Mouse (Mus musculus) layer of hippocampus, adult 9-10 months (tissue): Measurements from ENCODE around the gene Trf.
A peak's percentile ranks its signal among the peaks of the same experiment; 100 is the strongest.
"Not testable (repeated sequence)": the region's sequence is repeated elsewhere in the genome, so short reads cannot be mapped to it uniquely, and the experiment has no call there.

Experiments
- DNase-seq: peaks from one replicate; pipeline ENCODE4 v3.0.0; 2022; ENCODE audit warnings: low spot score

The Trf gene

DNA sequence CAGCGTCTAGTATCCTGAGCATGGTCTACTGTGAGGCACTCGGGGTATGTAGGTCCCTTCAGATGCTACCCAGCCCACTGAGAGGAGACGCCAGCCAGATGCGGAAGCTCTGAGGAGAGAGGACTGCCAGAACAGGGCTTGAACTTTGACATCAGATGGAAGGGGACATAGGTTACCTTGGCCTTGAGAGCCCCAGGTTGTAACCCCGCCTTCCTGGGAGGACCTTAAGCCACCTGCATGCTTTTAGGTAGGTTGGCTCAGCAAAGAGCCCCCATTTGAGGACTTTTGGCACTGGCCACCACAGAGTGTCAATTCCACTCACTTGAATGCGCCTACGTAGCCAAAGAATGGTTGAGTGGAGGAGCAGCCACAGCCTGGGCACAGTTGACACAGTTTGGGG lies 5.5 kb downstream of the Trf start:
- no peak for DNase-seq

DNA sequence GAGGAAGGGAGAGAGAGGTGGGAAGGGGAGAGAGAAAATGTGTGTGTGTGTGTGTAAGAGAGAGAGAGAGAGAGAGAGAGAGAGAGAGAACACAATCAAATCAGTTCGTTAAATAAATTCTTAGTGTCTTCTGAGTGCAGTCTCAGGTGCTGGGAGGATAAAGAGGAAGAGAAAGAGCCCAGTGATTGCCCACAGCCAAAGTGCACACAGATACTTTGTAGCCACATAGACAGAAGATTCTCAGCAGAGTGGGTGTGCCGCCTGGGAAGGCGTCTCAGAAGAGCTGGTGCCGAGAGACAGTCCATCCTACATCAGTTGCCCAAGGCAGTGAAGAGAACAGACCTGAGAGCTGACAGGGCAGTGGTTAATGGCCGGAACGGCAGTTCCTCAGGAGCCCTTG lies 16.0 kb downstream of the Trf start:
- no peak for DNase-seq

DNA sequence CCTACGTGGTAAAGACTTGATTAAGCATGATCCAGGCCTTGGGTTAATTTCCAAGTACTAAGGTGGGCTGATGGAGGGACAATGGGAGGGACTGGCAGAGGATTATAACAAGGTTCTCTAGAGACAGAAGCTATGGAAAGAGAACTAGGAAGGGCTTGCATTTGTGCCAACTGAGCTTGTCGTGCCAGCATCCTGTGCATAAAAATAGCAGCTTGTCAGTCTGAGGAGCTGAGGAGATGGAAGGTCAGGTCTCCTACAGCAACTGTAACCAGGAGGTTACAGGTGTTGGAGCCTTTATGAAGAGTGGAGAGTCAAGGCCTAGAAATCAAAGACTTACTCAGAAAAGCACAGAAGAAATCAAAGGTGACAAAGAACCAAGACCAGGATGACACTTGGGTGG lies 16.6 kb downstream of the Trf start:
- DNase-seq = no peak

DNA sequence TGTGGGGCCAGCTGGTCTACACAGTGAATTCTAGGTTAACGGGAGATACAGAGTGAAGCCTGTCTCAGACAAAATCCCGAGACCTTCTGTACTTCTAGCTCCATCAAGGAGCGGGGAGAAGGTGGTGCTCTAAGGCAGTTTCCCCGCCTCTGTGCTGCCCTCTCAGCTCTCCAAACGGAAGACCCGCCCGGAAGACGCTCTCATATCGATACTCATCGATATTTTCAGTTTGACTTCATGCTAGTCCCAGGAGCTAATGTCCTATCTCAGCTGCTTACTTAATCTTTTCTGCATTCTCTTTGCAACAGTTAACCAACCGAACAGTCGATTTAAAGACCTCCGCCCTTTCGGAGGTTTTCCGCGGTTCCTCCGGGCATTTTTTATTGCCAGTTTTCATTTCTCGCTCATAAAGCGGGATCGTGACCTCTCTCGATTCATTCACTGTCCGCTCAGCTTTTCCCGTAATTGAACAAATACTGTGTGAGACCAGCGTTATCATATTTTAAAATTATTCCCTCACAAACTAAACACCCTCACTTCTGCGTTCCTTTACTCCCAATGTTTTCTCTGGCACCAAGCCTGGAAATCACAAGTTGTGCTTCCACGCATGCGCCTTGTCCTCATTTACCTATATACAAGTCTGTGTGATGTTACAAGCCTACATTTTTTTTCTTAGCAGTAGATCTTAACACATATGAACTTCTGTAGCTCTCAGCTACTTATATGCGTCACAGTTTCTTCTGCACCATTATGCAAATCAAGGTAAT lies 17.4 kb downstream of the Trf start:
- DNase-seq = no peak

DNA sequence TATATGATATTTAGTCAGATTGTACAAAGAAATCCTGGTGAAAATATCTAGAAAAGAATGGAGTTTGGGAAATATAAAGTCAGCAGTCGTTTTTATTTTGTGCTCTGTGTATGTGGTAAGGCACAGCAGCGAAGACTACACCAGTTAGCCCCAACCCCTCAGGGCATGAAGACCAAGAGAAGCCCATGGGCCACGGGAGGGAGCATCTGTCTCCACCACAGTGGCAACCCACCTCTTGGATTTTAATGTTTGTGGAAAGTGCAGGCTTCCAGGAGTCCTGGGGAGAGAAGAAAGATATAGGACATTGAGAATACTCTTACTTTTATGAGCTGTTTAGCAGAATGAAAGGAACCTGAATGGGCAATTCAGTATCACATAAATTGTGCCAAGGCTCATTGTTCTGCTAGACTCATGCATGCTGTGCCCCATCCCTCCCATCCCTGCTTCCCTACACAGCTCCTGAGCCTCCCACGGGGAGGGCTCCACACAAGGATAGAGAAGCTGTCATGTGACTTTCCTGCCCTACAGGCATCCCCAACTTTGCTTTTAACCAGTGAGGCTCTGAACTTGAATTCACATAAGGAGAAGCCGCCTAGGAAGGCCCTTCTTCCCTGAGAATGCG lies 21.3 kb downstream of the Trf start:
- no peak for DNase-seq

DNA sequence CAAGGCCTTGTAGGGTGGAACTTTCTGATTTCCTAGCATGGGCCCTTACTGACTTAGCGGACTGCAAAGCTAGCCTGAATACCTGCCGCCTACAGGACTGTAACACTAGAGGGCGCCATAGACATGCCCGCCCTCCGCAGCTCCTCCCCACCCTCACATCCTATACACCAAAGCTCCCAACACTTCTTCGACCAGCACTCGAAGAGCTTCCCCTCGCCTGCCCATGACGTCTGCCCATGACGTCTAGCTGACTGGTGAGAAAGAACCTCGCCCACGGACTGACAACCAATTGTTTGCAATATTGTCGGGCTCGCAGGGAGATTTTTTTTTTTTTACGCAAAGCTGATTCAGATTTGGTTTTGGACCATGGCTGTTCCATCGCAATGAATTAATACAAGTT lies 22.4 kb downstream of the Trf start:
- DNase-seq = peak; percentile 33

DNA sequence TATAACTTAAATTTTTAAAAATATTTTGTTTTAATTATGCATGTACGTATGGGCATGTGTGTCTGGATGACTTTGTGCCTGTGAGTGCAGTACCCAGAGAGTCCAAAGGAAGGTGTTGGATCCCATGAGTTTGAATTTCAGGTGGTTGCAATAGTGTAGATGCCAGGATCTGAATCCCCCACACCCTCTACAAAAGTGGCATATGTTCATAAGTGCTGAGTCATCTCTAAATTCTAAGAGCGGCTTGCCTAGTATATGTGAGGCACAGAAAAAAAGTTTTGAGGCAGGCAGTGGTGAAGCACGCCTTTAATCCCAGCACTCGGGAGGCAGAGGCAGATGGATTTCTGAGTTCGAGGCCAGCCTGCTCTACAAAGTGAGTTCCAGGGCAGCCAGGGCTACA lies 24.5 kb downstream of the Trf start:
- no peak for DNase-seq

DNA sequence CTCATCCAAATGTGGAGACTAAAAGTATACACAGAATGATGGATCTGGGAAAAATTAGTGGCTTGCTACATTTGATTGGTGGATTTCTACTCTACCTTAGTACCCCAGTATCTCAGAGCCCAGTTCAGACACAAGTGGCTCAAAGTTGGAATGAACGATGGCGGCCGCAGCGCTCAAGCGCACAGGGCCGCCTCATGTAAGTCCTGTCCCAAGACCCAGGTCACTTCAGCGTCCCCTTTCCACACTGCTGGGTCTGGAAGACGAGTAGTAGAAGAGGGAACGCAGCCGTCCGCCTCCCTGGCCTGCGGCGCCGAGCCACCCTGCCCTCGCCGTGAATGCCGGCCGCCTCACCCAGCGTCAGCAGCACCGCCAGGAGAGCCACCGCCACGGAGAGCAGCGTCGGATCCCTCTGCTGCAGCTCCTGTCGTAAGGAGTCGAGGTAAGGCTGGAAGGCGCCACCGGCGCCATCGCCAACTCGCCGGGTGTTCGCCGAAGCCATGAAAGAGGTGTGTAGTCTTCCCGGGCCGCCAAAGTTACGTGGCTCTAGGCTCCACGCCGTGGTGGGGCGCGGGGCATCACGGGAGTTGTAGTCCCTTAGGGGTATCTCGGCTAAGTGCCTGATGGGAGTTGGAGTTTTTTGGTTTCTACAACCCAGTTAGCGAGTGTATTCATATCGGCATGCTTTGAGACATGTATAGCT lies 28.5 kb downstream of the Trf start, which contains the start of gene Srprb:
TSS of gene Srprb (minus strand) at position 577 of the 700 bp plus-strand sequence.
- DNase-seq = peak; percentile 79

DNA sequence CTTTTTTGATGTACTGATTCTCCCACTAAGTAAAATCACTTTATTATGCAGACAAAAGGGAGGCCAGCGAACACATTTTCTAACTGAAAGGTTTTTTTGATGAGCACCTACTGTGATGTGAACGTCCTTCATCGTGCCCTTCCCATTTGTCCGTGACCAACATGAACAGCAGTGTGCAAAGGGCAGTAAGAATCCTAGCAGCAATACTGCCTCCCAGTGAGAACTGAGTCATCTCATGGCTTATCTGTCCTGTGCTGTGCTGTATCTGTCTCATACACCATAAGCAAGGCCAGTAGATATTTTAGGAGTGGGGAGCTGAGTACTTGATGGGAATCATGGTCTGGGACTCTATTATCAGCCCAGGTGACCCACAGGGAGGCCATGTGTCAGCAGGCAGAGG lies 41.8 kb downstream of the Trf start:
- no peak for DNase-seq

DNA sequence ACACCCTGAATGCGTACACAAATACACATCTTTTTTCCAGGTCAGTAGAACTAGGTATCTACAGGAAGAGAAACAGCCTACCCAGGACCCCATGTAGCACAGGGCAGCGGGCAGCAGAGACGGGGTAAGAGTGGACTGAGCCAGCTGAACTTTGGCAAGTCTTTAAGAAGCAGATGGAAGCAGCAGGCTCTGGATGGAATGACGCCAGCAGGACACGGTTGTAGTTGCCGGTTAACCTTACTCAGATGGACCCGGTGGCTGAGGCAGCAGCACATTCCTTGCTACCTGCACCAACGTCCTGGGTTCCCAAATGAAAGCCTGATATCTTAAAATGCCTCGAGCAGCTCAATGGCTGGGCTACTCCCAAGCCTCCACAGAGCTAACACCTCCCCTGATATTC lies 43.5 kb downstream of the Trf start:
- no peak for DNase-seq

DNA sequence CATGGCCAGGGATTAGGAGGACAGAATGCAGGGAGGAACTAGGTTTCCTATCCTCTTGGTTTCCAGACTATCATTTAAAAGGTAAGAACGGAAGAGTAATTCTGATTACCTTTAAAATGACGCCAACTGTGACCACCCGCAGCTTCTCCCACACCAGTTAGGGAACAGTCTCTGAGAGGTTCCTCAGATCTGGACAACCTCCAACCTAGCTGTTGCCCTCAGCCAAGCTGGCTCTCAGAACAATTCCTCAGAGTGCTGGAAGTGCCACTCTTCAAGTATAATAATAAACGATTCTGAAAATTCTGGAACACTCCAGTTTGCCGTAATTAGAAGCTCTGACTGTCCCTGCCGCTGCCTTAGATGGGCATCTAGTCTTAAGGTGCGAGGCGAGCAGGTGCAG lies 44.3 kb downstream of the Trf start:
- DNase-seq = no peak

DNA sequence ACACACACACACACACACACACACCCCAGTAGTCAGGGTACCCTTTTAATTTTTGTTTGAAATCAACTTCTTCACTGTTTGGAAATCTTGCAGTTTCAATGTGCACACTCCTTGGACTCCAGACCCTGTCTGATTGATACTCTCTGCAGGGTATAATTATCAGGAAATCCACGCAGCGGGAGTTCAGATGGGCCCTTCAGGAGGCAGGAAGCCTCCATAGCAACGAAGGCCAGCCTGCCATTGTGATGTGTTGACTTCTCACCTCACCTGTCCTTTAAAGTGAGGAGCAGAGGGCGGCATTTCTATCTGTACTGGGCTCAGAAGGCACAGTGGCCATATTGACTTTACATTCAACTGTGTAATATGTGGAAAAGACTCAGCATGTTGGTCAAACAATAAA lies 45.4 kb downstream of the Trf start:
- no peak for DNase-seq

DNA sequence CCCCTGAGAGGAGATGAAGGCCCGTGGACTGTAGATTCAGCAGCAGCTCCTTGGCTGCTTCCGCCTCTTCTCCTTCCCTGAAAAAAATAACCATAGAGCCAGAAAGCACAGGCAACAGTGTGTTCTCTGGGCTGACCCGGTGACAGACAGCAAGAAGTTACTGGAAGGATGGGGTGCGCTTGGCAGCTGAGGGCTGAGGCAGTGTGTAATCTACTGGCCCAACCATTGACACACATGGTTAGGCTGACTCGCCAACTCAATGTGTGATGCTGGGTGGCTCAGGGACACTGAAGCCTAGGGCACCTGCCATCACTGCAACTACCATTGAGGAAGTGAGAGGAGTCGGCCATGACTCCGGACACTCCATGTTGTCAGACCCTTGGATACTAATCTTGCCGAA lies 48.4 kb downstream of the Trf start:
- DNase-seq = no peak

DNA sequence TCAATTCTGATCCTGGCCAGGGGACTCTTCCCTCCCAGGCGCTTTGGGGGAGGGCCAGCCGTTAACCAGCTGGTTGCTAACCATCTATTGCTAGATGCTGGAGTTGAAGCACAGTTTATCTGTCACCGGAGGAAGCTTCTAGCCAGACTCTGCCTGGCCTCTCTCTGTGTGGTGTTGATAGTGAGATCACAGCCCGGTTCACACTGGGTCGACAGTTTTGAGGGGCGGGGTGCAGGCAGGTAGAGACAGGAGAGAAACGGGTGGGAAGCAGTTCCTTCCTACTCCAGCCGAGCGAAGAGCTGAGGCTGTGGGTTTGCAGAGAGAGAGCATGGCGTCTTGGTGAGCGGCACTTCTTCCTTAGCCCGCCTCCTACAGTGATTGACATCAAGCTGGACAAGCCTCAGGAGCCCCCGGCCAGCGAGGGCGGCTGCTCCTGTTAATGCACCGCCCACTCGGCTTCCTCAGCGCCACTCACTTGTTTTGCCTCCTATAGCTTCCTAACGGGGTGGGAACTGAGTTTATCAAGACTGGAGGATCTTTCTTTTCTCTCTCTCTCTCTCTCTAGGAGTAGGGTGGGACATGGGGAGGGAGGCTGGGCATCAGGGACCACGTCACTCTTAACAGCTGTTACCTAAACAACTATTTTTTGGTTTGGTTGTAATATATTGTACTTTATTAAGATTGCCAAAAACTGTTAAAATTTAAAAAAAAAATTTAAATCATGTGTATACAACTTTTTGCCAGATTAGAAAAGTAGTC lies 49.3 kb downstream of the Trf start:
- DNase-seq = no peak

DNA sequence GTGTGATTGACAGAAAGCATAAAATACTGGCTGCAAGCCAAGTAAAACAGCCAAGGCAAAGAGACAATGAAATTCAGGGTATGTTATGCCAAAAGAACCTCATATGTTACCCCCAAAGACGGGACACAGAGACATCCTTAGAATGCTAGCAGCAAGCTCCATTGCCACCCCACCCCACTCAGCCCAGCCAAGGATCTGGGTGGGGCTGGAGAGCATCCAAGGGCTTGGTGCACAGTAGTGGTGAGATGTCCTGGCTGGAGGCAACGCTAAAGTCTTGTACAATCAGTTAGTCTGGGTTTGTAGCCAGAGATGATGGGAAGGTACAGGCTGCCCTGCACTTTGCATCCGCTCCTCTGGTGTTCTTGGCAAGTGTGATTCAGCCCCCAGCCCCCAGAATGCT lies 49.9 kb downstream of the Trf start:
- DNase-seq = no peak

DNA sequence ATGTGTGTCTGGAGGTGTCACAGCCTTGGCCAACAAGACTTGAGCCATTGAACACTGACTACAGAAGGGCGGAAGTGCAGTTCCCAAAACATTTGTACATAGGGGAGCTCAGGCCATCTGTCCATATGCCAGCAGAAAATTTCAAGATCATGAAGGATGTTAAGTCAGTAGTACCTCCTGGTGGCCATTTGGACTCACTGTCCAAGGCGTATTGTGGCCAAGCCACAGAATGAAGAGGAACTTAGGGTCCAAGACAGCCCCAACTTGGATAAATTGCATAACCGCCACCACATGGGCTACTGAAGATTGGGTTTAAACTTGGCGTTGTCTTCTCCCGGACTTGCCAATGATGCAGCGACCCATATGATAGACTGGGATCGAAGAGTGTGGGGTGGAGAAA lies 54.6 kb downstream of the Trf start:
- DNase-seq = no peak

DNA sequence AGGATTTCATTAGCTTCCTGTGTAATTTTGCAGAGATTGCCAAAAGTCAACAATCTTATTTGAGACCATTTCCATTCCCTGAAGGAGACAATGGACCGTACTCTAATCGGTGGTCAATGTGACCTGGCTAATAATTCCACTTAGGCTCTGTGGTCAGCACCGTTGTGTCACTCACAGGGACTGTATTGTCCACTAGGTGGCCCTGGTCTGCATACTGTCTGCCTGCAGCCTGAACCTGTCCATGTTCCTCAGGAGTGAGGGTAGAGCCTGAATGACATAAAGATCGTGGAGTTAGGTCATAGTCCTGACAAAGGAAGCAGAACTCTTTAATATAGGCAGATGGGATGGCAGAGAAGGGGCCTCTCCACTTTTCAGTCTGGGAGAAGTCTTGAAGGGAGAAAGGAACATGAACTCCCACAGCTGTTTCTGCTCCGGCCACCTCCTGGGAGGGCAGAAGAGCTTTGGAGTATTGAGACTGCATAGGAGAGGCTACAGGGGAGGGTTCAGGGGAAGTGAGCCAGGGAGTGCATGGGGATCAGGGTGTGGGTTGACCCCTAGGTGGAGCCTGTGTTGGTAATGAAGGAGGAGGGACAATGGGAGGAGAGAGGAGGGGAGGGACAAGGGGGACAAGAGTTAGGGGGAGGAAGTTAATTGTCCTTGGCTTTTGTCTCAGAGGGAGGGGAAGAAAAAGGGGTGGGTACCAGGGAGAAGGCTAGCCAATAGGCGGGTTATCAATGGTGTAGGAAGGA lies 55.3 kb downstream of the Trf start:
- no peak for DNase-seq

DNA sequence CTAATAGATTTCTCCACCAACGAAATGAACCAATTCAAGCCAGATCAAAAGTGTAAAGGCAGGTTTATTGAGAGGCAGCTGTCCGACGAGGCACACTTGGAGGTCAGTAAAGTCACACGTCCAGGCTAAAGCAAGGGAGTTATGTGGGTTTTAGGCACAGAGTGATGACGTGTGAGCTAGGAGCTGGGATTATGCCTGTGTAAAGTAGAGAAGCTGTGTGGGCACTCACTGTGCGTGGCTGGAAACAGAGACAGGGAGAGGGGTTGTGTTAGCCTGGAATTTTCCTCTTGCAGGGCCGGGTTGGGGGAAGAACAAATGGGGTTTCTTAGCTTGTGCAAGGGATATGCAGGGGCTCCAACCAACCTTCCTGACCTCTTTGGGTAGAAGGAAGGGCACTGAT lies 61.5 kb downstream of the Trf start:
- DNase-seq = no peak

DNA sequence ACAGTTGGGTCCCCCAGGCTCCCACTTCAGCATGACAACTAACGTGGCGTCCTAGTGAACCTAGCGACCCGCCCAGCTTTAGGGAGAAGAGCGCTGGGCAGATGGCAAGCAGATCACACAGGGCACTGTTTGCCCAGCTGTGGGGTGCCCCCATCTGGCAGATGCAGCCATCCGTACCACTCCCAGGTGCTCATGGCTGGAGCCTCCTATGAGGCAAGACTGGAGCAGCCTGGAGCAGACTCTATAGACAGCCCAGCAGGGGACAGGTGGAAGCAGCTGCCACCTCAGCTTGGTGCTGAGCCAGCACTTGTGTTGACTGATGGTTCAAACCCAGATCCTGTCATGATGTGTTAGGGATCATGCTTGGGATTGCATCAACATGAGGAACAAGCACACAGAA lies 62.2 kb downstream of the Trf start:
- no peak for DNase-seq

DNA sequence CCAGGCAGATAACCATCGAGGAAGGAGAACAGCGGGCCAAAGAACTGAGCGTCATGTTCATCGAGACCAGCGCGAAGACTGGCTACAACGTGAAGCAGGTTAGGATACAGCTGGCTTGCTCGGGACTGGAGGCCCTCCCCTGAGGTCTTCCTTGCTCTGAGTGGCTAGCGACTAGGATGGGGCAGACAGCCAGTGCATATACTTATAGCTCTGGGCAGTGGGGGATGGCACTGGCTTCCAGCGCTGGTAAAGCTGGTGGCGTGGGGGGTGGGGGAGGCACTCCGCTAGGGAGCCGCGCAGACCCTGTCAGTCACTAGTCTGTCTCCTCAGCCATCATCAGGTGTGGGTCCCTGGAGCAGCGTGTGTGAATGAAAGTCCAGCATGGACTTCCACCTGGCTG lies 66.4 kb downstream of the Trf start:
- no peak for DNase-seq

DNA sequence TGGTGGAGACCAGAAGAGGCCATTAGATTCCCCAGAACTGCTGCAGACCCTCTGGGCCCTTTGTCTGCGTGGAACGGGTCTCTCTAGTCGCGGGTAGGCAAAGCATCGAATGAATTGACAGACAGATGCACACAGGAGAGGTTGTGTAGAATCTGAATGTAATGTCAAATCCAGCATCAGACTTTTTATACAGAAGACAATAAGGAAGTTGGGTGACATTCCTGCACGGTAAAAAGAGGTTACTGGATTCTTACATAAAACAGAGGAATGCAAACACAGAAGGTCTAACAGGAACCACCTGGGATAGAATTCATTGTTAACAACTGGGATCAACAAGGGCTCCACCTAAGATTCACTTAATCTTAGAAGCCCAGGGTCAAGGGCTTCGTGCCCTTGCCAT lies 75.1 kb downstream of the Trf start:
- not testable (repeated sequence) for DNase-seq

DNA sequence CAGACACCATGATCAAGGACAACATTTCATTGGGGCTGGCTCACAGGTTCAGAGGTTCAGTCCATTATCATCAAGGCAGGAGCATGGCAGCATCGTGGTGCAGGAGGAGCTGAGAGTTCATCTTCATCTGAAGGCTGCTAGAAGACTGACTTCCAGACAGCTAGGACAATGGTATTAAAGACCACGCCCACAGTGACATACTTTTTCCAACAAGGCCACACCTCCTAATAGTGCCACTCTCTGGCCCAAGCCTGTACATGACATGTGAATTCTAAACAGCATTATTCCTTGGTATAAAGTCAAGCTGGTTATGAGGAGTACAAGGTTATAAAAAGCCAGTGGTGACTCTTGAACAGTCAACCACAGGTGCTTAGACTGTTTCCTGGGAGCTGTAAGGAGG lies 75.7 kb downstream of the Trf start:
- DNase-seq = no peak
